Mouse (Mus musculus): ENCODE data around the gene Rpl27a. TPM values are rescaled to one million over a fixed set of nuclear protein-coding genes. Genes with fewer than 3 reads are reported as not detected.

Gene Rpl27a
- polyA plus RNA-seq, 1 experiment from 2014 or later: 98.4 TPM

Small RNAs within 50 kb of the gene (microRNA-seq; reads per million reads assigned to microRNA genes)
- not detected for gene Gm47284

Other genes with a start within 250 kb of the Rpl27a start
- gene Stk33, start 80.1 kb upstream of the Rpl27a start, polyA plus RNA-seq (2016; fragmentation: Nextera tagmentation; extraction: Ambion mirVana): 6.8 and 10.0 TPM in 2 replicates
- gene Trim66, start 11.0 kb upstream of the Rpl27a start, polyA plus RNA-seq (2016; fragmentation: Nextera tagmentation; extraction: Ambion mirVana): 0.08 and 0.12 TPM in 2 replicates
- gene St5, start 184.5 kb downstream of the Rpl27a start, polyA plus RNA-seq (2016; fragmentation: Nextera tagmentation; extraction: Ambion mirVana): 40.3 and 45.3 TPM in 2 replicates
- 15.4 and 18.2 TPM in 2 replicates for gene Akip1, start 184.5 kb downstream of the Rpl27a start, polyA plus RNA-seq (2016; fragmentation: Nextera tagmentation; extraction: Ambion mirVana)
- gene BC051019, start 204.7 kb downstream of the Rpl27a start, polyA plus RNA-seq (2016; fragmentation: Nextera tagmentation; extraction: Ambion mirVana): 0.74 and 0.78 TPM in 2 replicates
- 0.47 TPM in 1 of 2 replicates, not detected in the other for gene Ascl3, start 212.6 kb downstream of the Rpl27a start, polyA plus RNA-seq (2016; fragmentation: Nextera tagmentation; extraction: Ambion mirVana)
- 62.5 and 69.9 TPM in 2 replicates for gene Tmem9b, start 233.7 kb downstream of the Rpl27a start, polyA plus RNA-seq (2016; fragmentation: Nextera tagmentation; extraction: Ambion mirVana)